Mouse (Mus musculus) layer of hippocampus, adult 2 months (tissue): Measurements from ENCODE around the gene Eif4e1b. TPM values are rescaled to one million over a fixed set of nuclear protein-coding genes. Genes with fewer than 3 reads are reported as not detected.

Experiments
- DNase-seq, 2 experiments: peaks; one replicate each; pipeline ENCODE4 v3.0.0; 2022; ENCODE audit warnings: low spot score in 2 of 2
- H3K27ac ChIP-seq: fragments of 200-600 bp; 2 replicates; pipeline ENCODE4 v1.8.1; 2022
- H3K4me3 ChIP-seq: fragments of 200-600 bp; 2 replicates; pipeline ENCODE4 v1.8.1; 2022; ENCODE audit warnings: mild to moderate bottlenecking
- CTCF ChIP-seq: fragments of 200-600 bp; conservative IDR thresholded peaks from 2 replicates; pipeline ENCODE4 v1.8.1; 2022; ENCODE audit warnings: antibody characterized with exemption, mild to moderate bottlenecking, moderate library complexity
- total RNA-seq, 2 experiments: library from RNA; stranded (reverse); gene quantifications; 2 replicates each; pipeline ENCODE4 v1.2.3; 2021

The Eif4e1b gene
- total RNA-seq, 2 experiments from 2014 or later, result not detected

GRCm38 (mm10) chr13:54821931-54822330 lies 38.1 kb downstream of the Eif4e1b start:
- Histone ChIP-seq H3K4me3 (no peak overlapping the region), H3K27ac (no peak overlapping the region)
- no peak for TF ChIP-seq CTCF
- no peak for DNase-seq

GRCm38 (mm10) chr13:54824111-54824931 lies 40.5 kb downstream of the Eif4e1b start:
- Histone ChIP-seq H3K27ac (peak overlapping the region; percentile 69), H3K4me3 (peak overlapping the region; percentile 49)
- TF ChIP-seq CTCF, result no peak
- DNase-seq, result peak in 1 of 2 experiments; percentile 36

GRCm38 (mm10) chr13:54827992-54828391 lies 44.2 kb downstream of the Eif4e1b start:
- TF ChIP-seq CTCF, result no peak
- no peak for DNase-seq
- Histone ChIP-seq H3K27ac (no peak overlapping the region), H3K4me3 (no peak overlapping the region)

- Histone ChIP-seq H3K4me3 (no peak overlapping the region), H3K27ac (no peak overlapping the region)
- TF ChIP-seq CTCF, result no peak
- DNase-seq, result no peak
Observed at GRCm38 (mm10) chr13:54828508-54828907, 44.7 kb downstream of the Eif4e1b start.

GRCm38 (mm10) chr13:54829450-54829849 lies 45.7 kb downstream of the Eif4e1b start:
- no peak for TF ChIP-seq CTCF
- Histone ChIP-seq H3K4me3 (no peak overlapping the region), H3K27ac (no peak overlapping the region)
- DNase-seq, result no peak

GRCm38 (mm10) chr13:54836351-54837030 lies 52.7 kb downstream of the Eif4e1b start:
- DNase-seq, result no peak
- peak overlapping the region; percentile 88 for H3K27ac ChIP-seq
- no peak overlapping the region for H3K4me3 ChIP-seq
- no peak for TF ChIP-seq CTCF

GRCm38 (mm10) chr13:54837061-54837460 lies 53.3 kb downstream of the Eif4e1b start:
- H3K27ac ChIP-seq, result peak overlapping the region; percentile 88
- H3K4me3 ChIP-seq, result no peak overlapping the region
- no peak for TF ChIP-seq CTCF
- no peak for DNase-seq

- DNase-seq, result peak; percentile 52 to 55
- no peak overlapping the region; the same call in 1 of the 2 replicates for H3K4me3 ChIP-seq
- no peak for TF ChIP-seq CTCF
- H3K27ac ChIP-seq, result peak overlapping the region; percentile 88
Observed at GRCm38 (mm10) chr13:54837471-54837889, 53.7 kb downstream of the Eif4e1b start.

Other genes with a start within 250 kb of the Eif4e1b start
- 100 to 1,000 TPM; 152 to 159 TPM for gene 4833439L19Rik, start 218.6 kb upstream of the Eif4e1b start, total RNA-seq
- gene Arl10, start 209.0 kb upstream of the Eif4e1b start, total RNA-seq, result 10 to 100 TPM; 30.5 to 34.0 TPM
- 10 to 100 TPM; 24.8 to 28.1 TPM for gene Nop16, start 193.9 kb upstream of the Eif4e1b start, total RNA-seq
- 100 to 1,000 TPM; 163 to 167 TPM for gene Higd2a, start 193.8 kb upstream of the Eif4e1b start, total RNA-seq
- gene Cltb, start 172.7 kb upstream of the Eif4e1b start, total RNA-seq, result 100 to 1,000 TPM; 252 to 268 TPM
- 10 to 100 TPM; 54.2 to 59.8 TPM for gene Faf2, start 162.2 kb upstream of the Eif4e1b start, total RNA-seq
- 100 to 1,000 TPM; 153 to 160 TPM for gene Rnf44, start 90.1 kb upstream of the Eif4e1b start, total RNA-seq
- gene Cdhr2, start 82.5 kb upstream of the Eif4e1b start, total RNA-seq, result under 1 TPM; 0.33 to 0.44 TPM
- gene Gprin1, start 34.1 kb upstream of the Eif4e1b start, total RNA-seq, result 100 to 1,000 TPM; 146 to 150 TPM
- gene Sncb, start 17.4 kb upstream of the Eif4e1b start, total RNA-seq, result 100 to 1,000 TPM; 655 to 657 TPM
- gene Tspan17, start 5.4 kb downstream of the Eif4e1b start, total RNA-seq, result 10 to 100 TPM; 96.7 to 97.7 TPM
- gene Unc5a, start 165.4 kb downstream of the Eif4e1b start, total RNA-seq, result 100 to 1,000 TPM; 146 to 148 TPM
- gene Hk3, start 237.4 kb downstream of the Eif4e1b start, total RNA-seq, result 1 to 10 TPM; 1.1 to 1.3 TPM